Mouse (Mus musculus) cerebellum, adult 2 months (tissue): ENCODE measurements around the gene 9530077C05Rik. TPM values are rescaled to one million over a fixed set of nuclear protein-coding genes. Genes with fewer than 3 reads are reported as not detected.
"Not testable (repeated sequence)": the region's sequence is repeated elsewhere in the genome, so short reads cannot be mapped to it uniquely, and the experiment has no call there.

Experiments used
- DNase-seq, 2 experiments: peaks; one replicate each; pipeline ENCODE4 v3.0.0; 2021
- H3K27ac ChIP-seq: fragments of 200-500 bp; 2 replicates; pipeline ENCODE4 v1.5.1; 2012; ENCODE audit warnings: low read length, control low read depth, inconsistent platforms; ENCODE audit not compliant: insufficient read depth
- H3K27me3 ChIP-seq: fragments of 200-500 bp; 2 replicates; pipeline ENCODE4 v1.6.1; 2012; ENCODE audit warnings: inconsistent platforms, mild to moderate bottlenecking, low read length, moderate library complexity; ENCODE audit not compliant: control insufficient read depth, insufficient read depth
- H3K4me1 ChIP-seq: fragments of 200-500 bp; 2 replicates; pipeline ENCODE4 v1.6.1; 2011; ENCODE audit warnings: low read length; ENCODE audit not compliant: control insufficient read depth, insufficient read depth
- H3K4me3 ChIP-seq: fragments of 200-500 bp; replicated peaks from 2 replicates; pipeline ENCODE3; 2011; ENCODE audit warnings: mild to moderate bottlenecking, low read depth, low read length, control low read depth; ENCODE audit not compliant: insufficient read depth
- CTCF ChIP-seq: fragments of 200-500 bp; IDR thresholded peaks from 2 replicates; pipeline ENCODE4 v1.5.1; 2011; ENCODE audit warnings: low read depth, mild to moderate bottlenecking, control low read depth, low read length, moderate library complexity, borderline replicate concordance; ENCODE audit not compliant: insufficient read depth
- POLR2A ChIP-seq: fragments of 200-500 bp; IDR thresholded peaks from 2 replicates; pipeline ENCODE4 v1.6.1; 2011; ENCODE audit warnings: low read length, control low read depth, borderline replicate concordance; ENCODE audit not compliant: insufficient read depth
- WGBS: fragments of 180-500 bp; shearing (Covaris S2); methylation state at CpG from one replicate; pipeline ENCODE4 v1.1.7; 2018; 5-methylcytosine and 5-hydroxymethylcytosine counted together
- polyA plus RNA-seq: library from polyadenylated mRNA; depleted of rRNA; stranded (reverse); fragments of >200 nt; gene quantifications from 2 replicates; pipeline ENCODE4 v1.2.3, GENCODE M21; 2012

Gene 9530077C05Rik
- polyA plus RNA-seq, 1 experiment, result 9.0 TPM

- Histone ChIP-seq H3K27me3 (no peaks in the 10 kb centered on the region), H3K27ac (no peak overlapping the region), H3K4me3 (no peak overlapping the region), H3K4me1 (peaks cover 5% of the 10 kb centered on the region; the same call in 1 of the 2 replicates)
- 87% methylated on average over 2 of the region's 2 CpGs for WGBS
- DNase-seq, result no peak
- TF ChIP-seq CTCF, result no peak
These were observed 22.8 kb downstream of the 9530077C05Rik start for GRCm38 (mm10) chr9:22434101-22434500.

GRCm38 (mm10) chr9:22438826-22439225, 27.5 kb downstream of the 9530077C05Rik start:
- TF ChIP-seq POLR2A (no peak), CTCF (no peak)
- Histone ChIP-seq H3K27me3 (no peaks in the 10 kb centered on the region), H3K27ac (no peak overlapping the region), H3K4me1 (no peaks in the 10 kb centered on the region), H3K4me3 (no peak overlapping the region)
- 67% methylated on average over 1 of the region's 1 CpGs for WGBS
- DNase-seq, result no peak

DNA sequence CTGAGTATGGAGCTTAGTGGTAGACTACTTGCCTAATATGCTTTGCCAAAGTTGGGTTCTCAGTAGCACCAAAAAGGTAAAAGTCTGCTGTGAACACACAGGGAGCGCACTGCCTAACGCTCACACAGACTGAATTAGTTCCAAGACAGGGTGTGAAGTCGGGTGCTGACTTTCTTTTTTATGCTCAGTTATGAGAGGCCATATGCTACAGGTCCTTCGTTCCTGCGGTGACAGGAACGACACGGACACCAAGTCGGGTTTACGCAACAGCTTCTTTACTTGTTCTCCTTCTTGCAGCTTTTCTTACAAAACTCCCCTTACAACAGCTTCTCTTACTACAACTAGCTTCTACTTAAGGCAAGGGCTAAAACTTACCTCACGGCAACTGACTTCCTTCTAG, 31.8 kb downstream of the 9530077C05Rik start:
- no peak overlapping the region for H3K4me3 ChIP-seq
- no peaks in the 10 kb centered on the region for H3K4me1 ChIP-seq
- no peaks in the 10 kb centered on the region for H3K27me3 ChIP-seq
- no peak for TF ChIP-seq CTCF
- TF ChIP-seq POLR2A, result no peak
- H3K27ac ChIP-seq, result no peak overlapping the region
- DNase-seq, result no peak
- WGBS, result 84% methylated on average over 10 of the region's 10 CpGs

DNA sequence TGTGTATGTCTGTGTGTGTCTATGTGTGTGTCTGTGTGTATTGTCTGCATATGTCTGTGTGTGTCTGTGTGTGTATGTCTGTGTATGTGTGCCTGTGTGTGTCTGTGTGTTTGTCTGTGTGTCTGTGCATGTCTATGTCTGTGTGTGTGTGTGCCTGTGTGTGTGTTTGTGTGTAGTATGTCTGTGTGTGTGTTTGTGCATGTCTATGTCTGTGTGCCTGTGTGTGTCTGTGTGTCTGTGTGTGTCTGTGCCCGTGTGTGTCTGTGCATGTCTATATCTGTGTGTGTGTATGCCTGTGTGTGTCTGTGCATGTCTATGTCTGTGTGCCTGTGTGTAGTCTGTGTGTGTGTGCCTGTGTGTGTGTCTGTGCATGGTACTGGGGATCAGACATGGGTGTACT, 33.8 kb downstream of the 9530077C05Rik start:
- WGBS, result 88% methylated on average over 1 of the region's 1 CpGs
- Histone ChIP-seq H3K4me3 (no peak overlapping the region), H3K27ac (no peak overlapping the region), H3K4me1 (no peaks in the 10 kb centered on the region; the same call in 1 of the 2 replicates), H3K27me3 (no peaks in the 10 kb centered on the region)
- TF ChIP-seq POLR2A (no peak), CTCF (no peak)
- no peak for DNase-seq

- Histone ChIP-seq H3K27ac (no peak overlapping the region), H3K27me3 (no peaks in the 10 kb centered on the region), H3K4me1 (no peaks in the 10 kb centered on the region; the same call in 1 of the 2 replicates), H3K4me3 (no peak overlapping the region)
- WGBS, result 82% methylated on average over 5 of the region's 5 CpGs
- no peak for DNase-seq
- TF ChIP-seq CTCF, result no peak
- no peak for TF ChIP-seq POLR2A
These were observed 35.9 kb downstream of the 9530077C05Rik start for GRCm38 (mm10) chr9:22447213-22447612.

GRCm38 (mm10) chr9:22448420-22448819, 37.1 kb downstream of the 9530077C05Rik start:
- Histone ChIP-seq H3K27ac (no peak overlapping the region), H3K4me1 (no peaks in the 10 kb centered on the region; the same call in 1 of the 2 replicates), H3K27me3 (no peaks in the 10 kb centered on the region), H3K4me3 (no peak overlapping the region)
- no peak for TF ChIP-seq POLR2A
- peak; percentile 56 for TF ChIP-seq CTCF
- peak in 1 of 2 experiments; percentile 29 for DNase-seq
- WGBS, result 62% methylated on average over 13 of the region's 13 CpGs

DNA sequence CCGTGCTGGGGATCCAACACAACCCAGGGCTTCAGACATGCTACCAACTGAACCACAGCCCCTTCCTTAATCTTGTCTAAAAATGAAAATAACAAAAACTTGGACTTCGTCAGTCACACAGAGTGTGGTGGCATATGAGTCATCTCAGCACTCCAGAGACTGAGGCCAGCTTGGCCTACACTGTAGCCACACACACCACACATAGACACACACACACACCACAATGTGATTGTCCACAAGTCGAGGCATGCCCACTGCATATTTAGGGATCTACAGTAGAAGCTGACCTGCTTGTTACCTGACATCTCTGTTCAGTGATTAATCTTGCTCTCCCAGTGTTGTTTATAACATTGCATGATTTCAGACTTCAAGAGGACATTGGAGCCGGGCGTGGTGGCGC, 37.9 kb downstream of the 9530077C05Rik start:
- H3K4me1 ChIP-seq, result no peaks in the 10 kb centered on the region; the same call in 1 of the 2 replicates
- H3K27me3 ChIP-seq, result no peaks in the 10 kb centered on the region
- no peak overlapping the region for H3K4me3 ChIP-seq
- 80% methylated on average over 6 of the region's 6 CpGs for WGBS
- no peak for DNase-seq
- no peak overlapping the region for H3K27ac ChIP-seq
- TF ChIP-seq POLR2A, result no peak
- TF ChIP-seq CTCF, result no peak

DNA sequence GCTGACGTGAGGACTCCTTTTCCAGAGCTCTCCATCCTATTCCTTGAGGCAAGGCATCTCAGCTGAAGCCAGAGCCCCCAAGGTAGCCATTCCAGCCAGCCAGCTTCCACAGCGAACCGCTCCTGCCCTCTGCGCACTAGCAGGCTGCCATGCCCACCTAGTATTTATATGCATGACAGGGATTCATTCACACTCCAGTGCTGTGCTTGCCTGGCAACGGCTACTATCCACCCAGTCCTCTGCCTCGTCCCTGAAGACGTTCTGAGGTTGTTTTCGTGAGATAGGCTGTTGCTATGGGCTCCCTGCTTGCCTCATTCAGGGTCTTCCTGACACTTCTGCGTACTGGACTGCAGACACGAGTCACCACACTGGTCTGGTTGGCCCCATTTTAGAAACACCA, 41.4 kb downstream of the 9530077C05Rik start:
- WGBS, result 81% methylated on average over 10 of the region's 10 CpGs
- H3K4me1 ChIP-seq, result no peaks in the 10 kb centered on the region; the same call in 1 of the 2 replicates
- H3K27me3 ChIP-seq, result no peaks in the 10 kb centered on the region
- no peak overlapping the region for H3K27ac ChIP-seq
- DNase-seq, result no peak
- H3K4me3 ChIP-seq, result no peak overlapping the region
- TF ChIP-seq CTCF, result no peak
- no peak for TF ChIP-seq POLR2A

DNA sequence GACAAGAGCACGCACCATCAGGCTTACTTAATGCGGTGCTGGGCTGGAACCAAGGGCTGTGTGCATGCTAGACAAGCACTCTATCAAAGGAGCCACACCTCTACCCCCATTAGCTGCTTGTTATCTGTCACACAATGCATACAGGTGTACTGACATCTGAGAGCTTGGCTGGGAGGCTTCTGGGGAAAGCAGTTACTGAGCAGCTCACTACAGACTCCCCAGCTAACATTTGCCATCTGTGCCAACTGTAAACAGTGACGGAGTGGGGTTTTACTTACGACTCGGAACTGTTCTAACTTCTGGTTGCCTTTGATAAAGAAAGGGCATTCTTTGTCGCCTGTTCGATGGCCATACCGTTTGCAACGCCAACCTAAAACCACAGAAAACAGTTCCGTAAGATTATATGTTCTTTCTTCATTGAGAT, 42.2 kb downstream of the 9530077C05Rik start:
- no peak for DNase-seq
- no peak overlapping the region for H3K27ac ChIP-seq
- WGBS, result 82% methylated on average over 10 of the region's 10 CpGs

GRCm38 (mm10) chr9:22453990-22454389, 42.7 kb downstream of the 9530077C05Rik start, which contains the start of gene Gm17545:
Gene Gm17545 (plus strand): TSS chr9:22454290.
- not testable (repeated sequence) for DNase-seq, H3K27ac ChIP-seq, H3K4me1 ChIP-seq, H3K27me3 ChIP-seq, H3K4me3 ChIP-seq
- WGBS, result 94% methylated on average over 8 of the region's 8 CpGs

More for the DNA sequence above, 42.2 kb downstream of the 9530077C05Rik start:
- H3K4me1 ChIP-seq, result no peaks in the 10 kb centered on the region; the same call in 1 of the 2 replicates
- no peaks in the 10 kb centered on the region for H3K27me3 ChIP-seq
- no peak overlapping the region for H3K4me3 ChIP-seq
- no peak for TF ChIP-seq POLR2A
- TF ChIP-seq CTCF, result no peak
